Mouse (Mus musculus) left cerebral cortex, postnatal 36 days (tissue): Measurements from ENCODE around the gene Zfp853. TPM values are rescaled to one million over a fixed set of nuclear protein-coding genes. Genes with fewer than 3 reads are reported as not detected.

Experiments used
- DNase-seq, 2 experiments: peaks; one replicate each; pipeline ENCODE4 v3.0.0; 2021 to 2022; ENCODE audit warnings: low spot score in 2 of 2, mixed read lengths in 1 of 2
- intact Hi-C: fragments of 180-260 bp; cut with DNase I; formaldehyde crosslinking; loops from one replicate; pipeline ENCODE4 v1.15.1; 2025
- total RNA-seq, 2 experiments: library from RNA; stranded (reverse); gene quantifications; 2 replicates each; pipeline ENCODE4 v1.2.3; 2021

Zfp853 gene
- total RNA-seq, 2 experiments from 2014 or later, result 6.4 to 7.3 TPM

DNA sequence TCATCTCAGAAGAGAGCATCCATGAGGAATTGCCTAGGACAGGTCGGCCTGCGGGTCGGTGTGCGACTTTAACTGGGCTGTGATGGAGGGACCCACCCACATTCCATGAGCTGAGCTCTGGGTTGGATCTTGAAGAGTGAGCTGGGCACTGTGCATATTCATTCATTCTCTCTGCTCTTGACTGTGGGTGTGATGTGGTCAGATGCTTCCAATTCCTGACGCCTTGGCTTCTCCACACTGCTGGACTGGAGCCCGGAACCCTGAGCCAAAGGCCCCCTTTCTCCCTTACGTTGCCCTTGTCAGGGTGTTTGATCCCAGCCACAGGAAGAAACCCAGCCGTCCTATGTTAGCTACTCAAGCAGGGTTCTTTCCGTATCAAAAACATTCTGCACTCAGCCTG lies 4.6 kb upstream of the Zfp853 start:
- intact Hi-C loops, result loop anchor here (5.0 kb wide), 1 partner anchor 41 kb away; no protein-coding TSS in a partner anchor
- DNase-seq, result no peak

DNA sequence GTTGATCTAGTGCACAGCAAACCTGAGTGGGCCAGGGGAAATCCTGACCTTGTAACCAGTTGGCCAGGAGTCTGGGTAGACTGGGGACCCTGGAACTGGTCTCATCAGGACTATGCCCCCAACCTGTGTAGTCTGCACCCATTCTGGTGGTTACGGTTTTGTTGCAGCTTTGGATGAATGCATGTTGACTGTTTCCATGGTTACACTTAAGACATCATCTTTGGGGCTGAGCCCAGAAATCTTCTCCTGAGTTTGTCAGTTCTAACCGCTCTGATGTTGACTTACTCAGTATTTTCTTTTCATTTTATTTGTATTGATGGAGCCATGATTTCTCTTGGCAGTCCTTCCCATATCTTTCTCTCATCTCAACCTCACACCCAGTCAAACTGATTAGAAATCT lies 1.9 kb upstream of the Zfp853 start:
- intact Hi-C loops, result loop anchor here (5.0 kb wide), 1 partner anchor 38 kb away; no protein-coding TSS in a partner anchor

GRCm38 (mm10) chr5:143294862-143295261 lies 1.4 kb upstream of the Zfp853 start:
- DNase-seq, result no peak
- intact Hi-C loops, result loop anchor here (5.0 kb wide), 1 partner anchor 38 kb away; no protein-coding TSS in a partner anchor

More for the DNA sequence above, 1.9 kb upstream of the Zfp853 start:
- DNase-seq, result no peak

DNA sequence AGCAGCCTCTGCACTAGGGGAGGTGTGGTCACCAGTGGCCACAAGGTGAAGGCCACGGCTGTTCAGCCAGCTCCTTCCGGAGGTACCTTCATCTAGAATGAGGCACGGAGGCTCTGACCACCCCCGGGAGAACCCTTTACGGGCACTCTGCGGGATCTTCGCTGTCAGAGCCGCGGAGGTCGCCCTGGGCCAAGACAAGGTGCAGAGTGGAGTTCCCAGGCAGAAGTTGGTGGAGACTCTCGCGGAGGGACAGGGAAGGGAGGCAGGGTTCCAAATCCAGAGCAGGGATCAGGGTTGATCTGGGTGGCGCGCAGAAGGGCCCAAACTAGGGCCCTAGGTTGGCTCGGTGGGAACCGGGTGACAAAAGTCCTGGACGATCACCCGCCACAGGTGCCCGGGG lies 544 bp downstream of the Zfp853 start:
- DNase-seq, result no peak
- intact Hi-C loops, result no loop called here

DNA sequence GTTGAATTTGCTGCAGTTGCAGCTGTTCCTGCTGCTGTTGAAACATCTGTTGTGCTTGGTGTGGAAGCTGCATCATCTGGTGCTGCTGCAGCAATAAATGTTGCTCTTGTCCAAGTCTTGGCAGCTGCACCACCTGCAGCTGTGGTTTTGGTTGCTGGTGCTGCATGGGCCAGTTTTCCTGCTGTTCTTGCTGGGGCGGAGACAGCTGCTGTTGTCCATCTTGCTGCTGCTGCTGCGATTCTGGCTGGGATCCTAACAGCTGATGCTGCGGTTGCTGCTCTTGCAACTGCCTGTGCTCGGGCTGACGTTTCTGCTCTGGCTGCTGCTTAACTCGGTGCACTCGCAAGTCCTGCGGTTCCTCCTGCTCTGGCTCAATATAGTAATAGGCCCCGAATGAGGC lies 4.1 kb downstream of the Zfp853 start:
- intact Hi-C loops, result no loop called here

GRCm38 (mm10) chr5:143288378-143288911 lies 5.0 kb downstream of the Zfp853 start:
- intact Hi-C loops, result no loop called here
- DNase-seq, result no peak

More for the DNA sequence above, 4.1 kb downstream of the Zfp853 start:
- no peak for DNase-seq

- intact Hi-C loops, result no loop called here
- no peak for DNase-seq
These were observed 5.6 kb downstream of the Zfp853 start for GRCm38 (mm10) chr5:143287774-143288328.

DNA sequence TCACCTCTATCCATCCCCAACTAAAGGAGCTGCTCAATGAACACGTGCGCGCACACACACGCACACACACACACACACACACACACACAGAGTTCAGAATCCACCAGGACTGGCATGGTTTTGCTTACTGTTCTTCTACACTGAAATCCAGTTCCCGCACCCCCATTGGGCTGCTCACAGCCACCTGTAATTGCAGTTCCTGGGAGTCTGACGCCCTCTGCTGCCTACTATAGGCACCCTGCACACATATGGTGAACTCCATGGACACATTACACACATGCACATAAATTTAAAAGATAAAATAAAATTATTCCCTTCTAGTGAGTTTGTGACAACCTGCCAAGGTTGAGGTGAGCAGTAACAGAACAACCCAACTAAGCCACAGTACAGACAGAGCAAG lies 8.7 kb downstream of the Zfp853 start:
- intact Hi-C loops, result no loop called here
- DNase-seq, result no peak

DNA sequence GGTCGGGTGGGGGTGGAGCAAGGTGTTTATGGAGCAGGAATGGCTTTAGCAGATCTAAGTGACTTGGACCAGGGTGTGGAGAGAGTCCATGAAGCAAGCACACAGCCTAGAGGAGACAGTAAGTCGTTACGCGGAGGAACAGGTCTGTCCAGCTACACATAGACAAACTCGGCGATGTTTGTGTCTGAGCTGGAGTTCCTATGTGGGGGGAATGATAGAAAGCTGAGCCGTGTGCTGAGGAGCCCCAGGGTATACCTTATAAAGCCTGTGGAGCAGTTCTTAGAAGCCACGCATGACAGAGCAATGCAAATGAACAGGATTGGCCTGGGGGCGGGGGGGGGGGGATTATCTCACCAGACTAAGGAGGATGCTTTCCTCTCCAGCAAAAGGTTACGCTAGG lies 14.2 kb downstream of the Zfp853 start:
- intact Hi-C loops, result no loop called here
- no peak for DNase-seq

DNA sequence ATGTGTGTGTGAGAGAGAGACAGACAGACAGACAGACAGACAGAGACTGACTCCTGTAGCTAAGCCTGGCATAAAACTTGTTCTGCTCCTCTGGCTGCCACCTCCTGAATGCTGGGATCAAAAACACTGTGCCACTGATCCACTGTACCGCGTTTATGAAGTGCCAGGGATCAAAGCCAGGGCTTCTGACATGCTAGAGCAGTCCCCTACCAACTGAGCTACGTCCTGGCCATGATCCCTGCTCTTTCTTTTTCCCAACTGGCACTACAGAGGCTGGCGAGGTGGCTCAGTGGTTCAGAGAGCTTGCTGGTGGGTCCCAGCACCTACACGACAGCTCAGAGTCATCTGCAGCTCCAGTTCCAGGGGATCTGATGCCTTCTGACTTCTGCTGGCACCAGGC lies 17.7 kb downstream of the Zfp853 start:
- no peak for DNase-seq
- intact Hi-C loops, result no loop called here

DNA sequence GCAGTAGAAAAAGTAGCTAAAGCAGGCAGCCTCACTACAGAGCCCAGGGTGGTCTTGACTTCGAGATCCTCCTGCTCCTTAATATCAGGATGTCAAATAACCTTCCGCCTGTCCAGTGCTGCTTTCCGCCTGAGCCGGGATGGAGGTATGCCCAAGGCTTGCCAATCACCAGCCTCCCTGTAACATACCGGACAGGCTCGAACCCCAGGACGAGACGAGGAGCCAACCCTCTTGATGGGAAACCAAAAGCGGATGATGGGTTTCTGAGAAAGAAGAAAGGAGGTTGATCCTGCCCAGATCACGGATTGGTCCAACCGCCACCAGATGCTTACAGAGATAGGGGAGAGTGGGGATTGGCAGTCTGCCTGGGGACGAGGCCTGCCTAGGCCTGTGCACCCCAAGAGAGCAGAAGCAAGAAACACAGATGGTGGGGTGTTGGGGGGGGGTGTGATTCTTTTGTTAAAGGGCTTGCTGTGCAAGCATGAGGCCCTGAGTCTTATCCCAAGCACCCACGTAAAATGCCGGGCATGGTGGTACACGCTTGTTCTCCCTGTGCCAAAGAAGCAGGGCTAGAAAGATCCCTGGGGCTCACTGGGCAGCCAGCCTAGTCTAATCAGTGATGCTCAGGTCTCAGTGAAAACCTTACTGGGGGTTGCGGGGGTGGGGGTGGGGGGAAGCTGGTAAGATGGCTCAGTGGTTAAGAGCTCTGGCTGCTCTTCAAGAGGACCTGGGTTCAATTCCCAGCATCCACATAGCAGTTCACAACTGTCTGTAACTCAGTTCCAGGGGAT lies 20.7 kb downstream of the Zfp853 start:
- intact Hi-C loops, result no loop called here
- no peak for DNase-seq

GRCm38 (mm10) chr5:143272108-143272507 lies 21.3 kb downstream of the Zfp853 start:
- intact Hi-C loops, result no loop called here
- DNase-seq, result no peak

- intact Hi-C loops, result no loop called here
- DNase-seq, result no peak
These were observed 21.8 kb downstream of the Zfp853 start for GRCm38 (mm10) chr5:143271642-143272041.

DNA sequence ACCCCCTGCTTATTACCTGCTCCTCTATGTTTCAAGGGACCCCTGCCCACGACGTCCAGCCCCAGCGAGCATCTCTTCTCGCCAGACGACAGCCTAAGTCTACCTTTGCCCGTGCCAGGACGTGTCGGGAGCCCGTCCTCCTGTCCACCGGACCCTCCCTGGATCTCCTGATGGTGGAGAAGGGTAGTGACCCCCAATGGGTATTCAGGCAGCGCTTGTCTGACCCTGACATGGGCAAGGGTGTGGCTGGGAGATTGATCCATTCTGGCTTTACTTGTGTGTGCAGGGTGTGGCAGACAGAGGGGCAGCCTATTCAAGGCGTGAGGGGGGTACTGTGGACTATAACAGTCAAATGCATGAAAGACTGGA lies 23.3 kb downstream of the Zfp853 start:
- intact Hi-C loops, result no loop called here
- no peak for DNase-seq

DNA sequence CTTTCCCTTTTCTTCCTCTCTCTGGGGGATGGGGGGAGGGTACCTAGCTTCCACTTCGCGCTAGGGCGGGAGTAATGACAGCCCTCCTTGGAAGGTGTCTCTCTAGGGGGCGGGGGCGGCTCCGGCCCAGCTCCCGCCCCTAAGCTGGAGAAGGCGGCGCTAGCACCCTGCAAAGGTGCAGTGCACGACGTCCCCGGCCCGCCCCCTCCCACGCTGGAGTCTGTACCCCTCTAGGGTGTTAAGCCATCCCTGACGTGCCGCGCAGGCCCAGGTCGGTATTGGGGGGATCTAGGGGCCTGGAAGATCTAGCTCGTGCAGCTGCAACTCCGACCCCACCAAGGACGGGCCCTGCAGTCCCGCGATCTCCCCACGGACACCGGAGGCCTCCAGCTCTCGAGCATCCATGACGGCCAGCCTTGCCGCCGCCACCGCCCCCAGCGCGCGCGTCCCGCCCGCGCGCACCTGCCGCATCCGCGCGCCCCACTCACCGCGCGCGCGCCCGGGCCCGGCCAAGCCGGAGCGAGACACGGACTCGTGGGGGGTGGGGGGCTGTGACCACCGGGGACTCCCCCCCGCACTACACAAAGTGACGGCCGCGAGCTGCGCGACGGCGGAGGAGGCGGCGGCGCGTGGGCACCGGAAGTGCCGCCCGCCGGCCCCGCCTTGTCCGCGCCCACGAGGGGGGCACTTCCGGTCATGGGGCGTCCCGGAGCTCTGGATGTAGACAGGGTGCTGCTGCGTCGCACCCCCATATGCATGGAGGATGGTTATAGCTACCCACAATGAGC lies 23.9 kb downstream of the Zfp853 start, which contains the start of gene Zfp316:
Zfp316 (minus strand) TSS at position 660 of the 788 bp plus-strand sequence.
- intact Hi-C loops, result loop anchor here (10.0 kb wide), 1 partner anchor 305 kb away; the partner anchor contains the start of gene Fscn1
- DNase-seq, result peak; percentile 75 to 83

- no peak for DNase-seq
- intact Hi-C loops, result loop anchor here (10.0 kb wide), 1 partner anchor 304 kb away; the partner anchor contains the start of gene Fscn1
These were observed 24.4 kb downstream of the Zfp853 start for GRCm38 (mm10) chr5:143268985-143269362.

GRCm38 (mm10) chr5:143266794-143267193 lies 26.6 kb downstream of the Zfp853 start:
- intact Hi-C loops, result loop anchor here (10.0 kb wide), 1 partner anchor 302 kb away; the partner anchor contains the start of gene Fscn1
- no peak for DNase-seq

- no peak for DNase-seq
- intact Hi-C loops, result loop anchor here (10.0 kb wide), 1 partner anchor 301 kb away; the partner anchor contains the start of gene Fscn1
These were observed 28.0 kb downstream of the Zfp853 start for GRCm38 (mm10) chr5:143265409-143265808.

GRCm38 (mm10) chr5:143264689-143265088 lies 28.7 kb downstream of the Zfp853 start:
- intact Hi-C loops, result loop anchor here (10.0 kb wide), 1 partner anchor 300 kb away; the partner anchor contains the start of gene Fscn1
- no peak for DNase-seq

- peak; percentile 47 to 58 for DNase-seq
- intact Hi-C loops, result loop anchor here (10.0 kb wide), 1 partner anchor 297 kb away; the partner anchor contains the start of gene Fscn1
These were observed 31.8 kb downstream of the Zfp853 start for GRCm38 (mm10) chr5:143261636-143262035.
